Mouse (Mus musculus) embryonic facial prominence, embryonic 11.5 days (tissue): ENCODE measurements around the gene Hist1h2ab. TPM values are rescaled to one million over a fixed set of nuclear protein-coding genes. Genes with fewer than 3 reads are reported as not detected.

Experiments
- ATAC-seq: fragments of 200-750 bp; cut with Nextera tagmentation; replicated peaks from 2 replicates; pipeline ENCODE4 v1.8.0; 2017; ENCODE audit warnings: low read depth; ENCODE audit not compliant: insufficient number of reproducible peaks, low FRiP score, low TSS enrichment
- DNase-seq: peaks from one replicate; pipeline ENCODE4 v3.0.0-alpha.2; 2015; ENCODE audit warnings: low spot score
- H3K27ac ChIP-seq: fragments of 300-500 bp; sonication (generic); replicated peaks from 2 replicates; pipeline ENCODE4 v1.5.1; 2014; ENCODE audit warnings: mild to moderate bottlenecking, low read depth, low read length, control low read depth
- H3K27me3 ChIP-seq: fragments of 300-500 bp; sonication (generic); 2 replicates; pipeline ENCODE4 v1.6.1; 2014; ENCODE audit warnings: mild to moderate bottlenecking, low read length, moderate library complexity, mixed read lengths; ENCODE audit not compliant: control insufficient read depth, insufficient read depth
- H3K36me3 ChIP-seq: fragments of 300-500 bp; sonication (generic); replicated peaks from 2 replicates; pipeline ENCODE4 v1.6.1; 2014; ENCODE audit warnings: low read depth, mild to moderate bottlenecking, low read length, moderate library complexity, mixed read lengths; ENCODE audit not compliant: control insufficient read depth, insufficient read depth
- H3K4me1 ChIP-seq: fragments of 300-500 bp; sonication (generic); 2 replicates; pipeline ENCODE4 v1.6.1; 2014; ENCODE audit warnings: low read length, mixed read lengths; ENCODE audit not compliant: control insufficient read depth, insufficient read depth
- H3K4me2 ChIP-seq: fragments of 300-500 bp; sonication (generic); 2 replicates; pipeline ENCODE4 v1.6.1; 2014; ENCODE audit warnings: low read depth, mild to moderate bottlenecking, control low read depth, low read length, moderate library complexity
- H3K4me3 ChIP-seq: fragments of 300-500 bp; sonication (generic); 2 replicates; pipeline ENCODE4 v1.5.1; 2014; ENCODE audit warnings: low read depth, low read length, control low read depth
- H3K9ac ChIP-seq: fragments of 300-500 bp; sonication (generic); replicated peaks from 2 replicates; pipeline ENCODE4 v1.6.1; 2014; ENCODE audit warnings: mild to moderate bottlenecking, control low read depth, low read length
- H3K9me3 ChIP-seq: fragments of 300-500 bp; sonication (generic); replicated peaks from 2 replicates; pipeline ENCODE4 v1.6.1; 2016; ENCODE audit warnings: mild to moderate bottlenecking, low read length, inconsistent platforms, mixed read lengths; ENCODE audit not compliant: control insufficient read depth
- WGBS: fragments of 180-500 bp; shearing (Covaris S2); extraction: QIAGEN DNeasy Blood & Tissue Kit; methylation state at CpG from one replicate; pipeline ENCODE4 v1.1.7; 2014; 5-methylcytosine and 5-hydroxymethylcytosine counted together
- polyA plus RNA-seq: library from polyadenylated mRNA; unstranded; fragments of >200 nt; fragmentation: Nextera tagmentation; extraction: Ambion mirVana; gene quantifications from 2 replicates; pipeline ENCODE4 v1.2.1, GENCODE M21; 2014

Gene Hist1h2ab
- polyA plus RNA-seq, 1 experiment from 2014 or later: 48.1 TPM

DNA sequence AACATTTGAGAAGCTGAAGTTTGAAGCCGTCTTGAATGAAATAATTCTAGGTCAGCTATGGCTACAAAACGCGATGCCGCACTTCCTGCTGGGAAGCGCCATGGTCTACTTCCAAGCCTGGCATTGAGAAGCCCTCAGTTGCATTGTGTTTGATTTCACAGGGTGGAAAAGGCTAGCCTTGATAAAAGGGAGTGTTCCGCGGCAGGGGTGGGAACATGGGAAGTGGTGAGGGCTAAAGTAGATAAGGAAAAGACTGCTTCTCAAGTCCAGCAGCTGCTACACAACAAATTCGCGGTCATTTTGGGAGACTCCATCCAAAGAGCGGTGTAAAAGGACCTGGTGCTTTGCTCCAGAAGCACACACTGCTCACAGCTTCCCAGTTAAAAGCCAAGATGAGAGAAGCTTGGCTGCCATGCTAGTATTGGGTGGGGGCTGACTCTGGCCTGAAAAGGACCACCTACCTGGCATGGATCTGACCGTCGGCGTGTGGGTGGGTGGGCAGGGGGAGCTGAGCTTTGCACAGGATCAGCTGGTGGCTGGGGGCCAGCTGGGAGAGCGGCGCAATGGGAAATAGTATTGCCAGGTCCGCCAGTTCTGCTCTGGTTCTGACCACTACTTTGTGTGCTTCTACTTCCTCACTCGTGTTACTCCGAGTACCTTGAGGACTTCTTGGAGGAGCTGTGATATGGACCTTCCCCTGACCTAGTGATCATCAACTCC is 22.3 kb upstream of the Hist1h2ab start:
- no peaks in the 10 kb centered on the region for H3K36me3 ChIP-seq
- H3K9me3 ChIP-seq: no peaks in the 10 kb centered on the region
- no peak overlapping the region for H3K4me3 ChIP-seq
- ATAC-seq (no peak), DNase-seq (no peak)
- H3K4me1 ChIP-seq: no peaks in the 10 kb centered on the region
- H3K9ac ChIP-seq: no peak overlapping the region
- no peak overlapping the region for H3K4me2 ChIP-seq
- H3K27me3 ChIP-seq: no peaks in the 10 kb centered on the region
- WGBS: 87% methylated on average over 18 of the region's 18 CpGs
- no peak overlapping the region for H3K27ac ChIP-seq

DNA sequence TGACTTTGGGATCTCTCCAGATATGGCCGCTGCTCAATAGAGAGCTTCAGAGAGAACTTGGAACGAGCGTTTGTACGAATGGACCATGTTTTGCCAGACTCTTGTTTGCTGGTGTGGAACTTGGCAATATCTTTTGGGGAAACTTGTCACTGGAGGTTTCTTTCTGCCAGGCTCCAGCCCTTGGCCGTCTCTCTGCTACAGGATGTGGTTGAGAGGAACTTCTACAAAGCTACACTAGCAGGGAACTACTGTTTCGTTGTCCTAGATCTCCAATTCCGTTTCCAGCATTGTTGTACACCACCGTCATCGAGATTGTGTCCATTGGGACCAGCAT is 21.8 kb upstream of the Hist1h2ab start:
- Histone ChIP-seq H3K9me3 (no peaks in the 10 kb centered on the region), H3K27ac (no peak overlapping the region), H3K4me2 (no peak overlapping the region), H3K4me1 (no peaks in the 10 kb centered on the region), H3K4me3 (no peak overlapping the region), H3K27me3 (no peaks in the 10 kb centered on the region), H3K36me3 (no peaks in the 10 kb centered on the region), H3K9ac (no peak overlapping the region)
- WGBS: 95% methylated on average over 9 of the region's 9 CpGs
- DNase-seq (no peak), ATAC-seq (no peak)

DNA sequence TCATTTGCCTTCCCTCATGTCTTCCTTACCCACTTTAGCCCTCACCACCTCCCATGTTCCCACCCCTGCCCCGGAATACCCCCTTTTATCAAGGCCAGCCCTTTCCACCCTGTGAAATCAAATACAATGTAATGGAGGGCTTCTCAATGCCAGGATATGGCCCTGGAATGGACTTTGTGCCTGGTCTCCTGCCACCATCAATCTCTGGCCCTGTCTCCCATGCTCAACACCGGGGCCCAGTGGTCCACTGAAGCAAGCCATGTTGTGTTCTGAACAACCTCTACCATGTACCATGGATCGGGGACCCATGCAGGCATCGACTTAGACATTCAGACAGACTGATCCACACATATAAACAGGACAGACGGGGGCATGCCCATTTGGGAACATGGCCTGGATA is 21.2 kb upstream of the Hist1h2ab start:
- 91% methylated on average over 5 of the region's 5 CpGs for WGBS
- no peak overlapping the region for H3K4me2 ChIP-seq
- H3K4me1 ChIP-seq: no peaks in the 10 kb centered on the region
- no peak overlapping the region for H3K4me3 ChIP-seq
- no peaks in the 10 kb centered on the region for H3K9me3 ChIP-seq
- H3K36me3 ChIP-seq: no peaks in the 10 kb centered on the region
- no peak overlapping the region for H3K9ac ChIP-seq
- H3K27me3 ChIP-seq: no peaks in the 10 kb centered on the region
- DNase-seq (no peak), ATAC-seq (no peak)
- H3K27ac ChIP-seq: no peak overlapping the region

DNA sequence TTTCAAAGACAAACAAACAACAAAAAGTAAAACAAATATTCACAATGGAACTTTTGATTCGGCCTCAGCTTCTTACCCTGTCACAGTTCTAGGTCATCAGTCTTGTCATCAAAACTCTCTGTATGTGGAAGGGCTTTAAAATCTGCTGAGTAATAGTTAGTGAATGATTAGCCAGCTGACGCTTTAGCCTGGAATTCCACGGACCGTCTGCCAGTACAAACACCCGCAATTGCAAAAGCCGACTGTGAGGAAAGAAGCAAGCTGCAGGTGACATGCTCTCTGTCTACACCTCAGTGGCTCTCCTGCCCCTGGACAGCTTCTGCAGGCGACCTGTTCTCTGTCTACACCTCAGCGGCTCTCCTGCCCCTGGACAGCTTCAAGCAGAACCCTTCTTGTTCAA is 20.4 kb upstream of the Hist1h2ab start:
- H3K27ac ChIP-seq: no peak overlapping the region
- no peak for DNase-seq

DNA sequence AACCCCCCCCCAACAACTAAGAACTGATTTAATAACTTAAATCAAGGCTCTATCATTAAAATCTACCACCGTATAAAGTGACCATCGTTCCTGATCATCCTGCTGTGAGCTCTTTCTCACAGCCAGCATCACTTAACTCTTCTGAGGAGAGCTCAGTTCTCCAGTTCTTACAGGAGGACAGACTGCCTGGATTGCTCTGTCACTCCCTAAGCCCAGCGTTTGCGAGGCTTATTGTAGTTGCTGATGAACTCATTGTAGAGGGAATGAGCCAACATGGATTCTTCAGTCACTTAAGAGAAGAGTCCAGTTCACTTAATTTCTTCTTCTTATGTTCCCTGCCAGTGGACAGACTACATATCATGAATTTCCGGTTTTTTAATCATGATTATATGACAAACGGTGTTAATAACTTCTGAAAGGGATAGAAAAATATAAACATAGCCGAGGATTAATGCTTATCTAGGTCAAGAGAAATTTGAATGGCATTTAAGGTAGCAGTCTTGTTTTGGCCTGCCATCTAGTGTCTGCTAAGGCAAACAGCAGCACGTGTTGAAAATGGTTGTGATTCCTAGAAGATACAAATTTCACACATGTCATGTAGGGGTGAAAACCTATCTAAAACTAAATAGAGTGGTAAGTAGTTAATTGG is 18.6 kb upstream of the Hist1h2ab start:
- WGBS: 26% methylated on average over 8 of the region's 8 CpGs

More for the DNA sequence above, 20.4 kb upstream of the Hist1h2ab start:
- Histone ChIP-seq H3K4me2 (no peak overlapping the region), H3K9me3 (no peaks in the 10 kb centered on the region), H3K27me3 (no peaks in the 10 kb centered on the region), H3K36me3 (no peaks in the 10 kb centered on the region), H3K4me1 (no peaks in the 10 kb centered on the region), H3K9ac (no peak overlapping the region), H3K4me3 (no peak overlapping the region)
- 53% methylated on average over 8 of the region's 8 CpGs for WGBS
- ATAC-seq: no peak

DNA sequence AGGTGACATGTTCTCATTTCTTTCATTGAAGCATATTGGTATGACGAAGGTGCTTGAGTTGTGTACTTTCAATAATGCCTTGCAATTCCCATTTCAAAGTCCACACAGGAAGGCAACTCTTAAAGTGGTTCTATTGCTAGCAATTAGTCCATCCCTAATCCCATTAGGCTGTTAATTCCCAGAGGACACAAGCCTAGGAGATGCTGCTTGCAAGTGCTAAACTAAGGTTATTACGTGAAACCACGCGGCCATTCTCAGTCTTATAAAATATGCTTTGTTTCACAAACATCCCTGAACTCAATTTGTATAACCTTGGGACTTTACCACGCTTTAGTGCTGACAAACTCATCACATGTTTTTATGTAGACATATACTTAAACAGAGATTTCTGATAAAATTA is 13.8 kb upstream of the Hist1h2ab start:
- WGBS: 77% methylated on average over 5 of the region's 5 CpGs
- H3K9me3 ChIP-seq: no peaks in the 10 kb centered on the region
- DNase-seq: no peak
- H3K27me3 ChIP-seq: no peaks in the 10 kb centered on the region
- H3K4me1 ChIP-seq: no peaks in the 10 kb centered on the region
- no peak for ATAC-seq
- no peak overlapping the region for H3K27ac ChIP-seq
- H3K9ac ChIP-seq: no peak overlapping the region
- no peak overlapping the region for H3K4me2 ChIP-seq
- no peaks in the 10 kb centered on the region for H3K36me3 ChIP-seq
- no peak overlapping the region for H3K4me3 ChIP-seq

More for the DNA sequence above, 18.6 kb upstream of the Hist1h2ab start:
- H3K4me2 ChIP-seq: no peak overlapping the region
- H3K9ac ChIP-seq: no peak overlapping the region
- H3K27ac ChIP-seq: no peak overlapping the region
- H3K36me3 ChIP-seq: no peaks in the 10 kb centered on the region
- H3K4me1 ChIP-seq: no peaks in the 10 kb centered on the region
- H3K4me3 ChIP-seq: no peak overlapping the region
- ATAC-seq (no peak), DNase-seq (peak; percentile 70)
- H3K27me3 ChIP-seq: no peaks in the 10 kb centered on the region
- H3K9me3 ChIP-seq: no peaks in the 10 kb centered on the region

DNA sequence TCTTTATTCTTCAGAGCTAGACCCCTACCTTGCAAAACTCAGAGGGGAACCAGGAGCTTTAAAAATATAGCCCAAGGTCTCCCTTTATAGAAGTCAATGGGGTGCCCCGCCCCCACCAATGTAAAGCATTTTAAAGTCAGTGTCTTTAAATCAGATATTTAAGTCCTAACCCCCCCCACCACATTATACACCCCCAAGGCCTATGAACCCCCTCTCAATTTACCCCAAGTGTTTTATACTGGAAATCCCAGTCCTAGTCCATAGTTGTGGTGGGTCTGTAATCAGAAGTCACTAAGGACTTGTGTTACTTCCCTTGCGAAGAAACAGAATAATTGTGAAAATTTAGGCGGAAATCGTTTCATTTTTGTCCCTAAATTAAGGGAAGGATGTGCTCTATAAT is 12.9 kb upstream of the Hist1h2ab start:
- ATAC-seq (no peak), DNase-seq (peak; percentile 42)
- H3K36me3 ChIP-seq: no peaks in the 10 kb centered on the region
- no peaks in the 10 kb centered on the region for H3K4me1 ChIP-seq
- no peak overlapping the region for H3K4me3 ChIP-seq
- H3K4me2 ChIP-seq: no peak overlapping the region
- WGBS: 22% methylated on average over 4 of the region's 4 CpGs
- peak overlapping the region; percentile 87; the same call in 1 of the 2 replicates for H3K9ac ChIP-seq
- peak overlapping the region; percentile 99 for H3K27ac ChIP-seq
- H3K9me3 ChIP-seq: no peaks in the 10 kb centered on the region
- H3K27me3 ChIP-seq: no peaks in the 10 kb centered on the region

DNA sequence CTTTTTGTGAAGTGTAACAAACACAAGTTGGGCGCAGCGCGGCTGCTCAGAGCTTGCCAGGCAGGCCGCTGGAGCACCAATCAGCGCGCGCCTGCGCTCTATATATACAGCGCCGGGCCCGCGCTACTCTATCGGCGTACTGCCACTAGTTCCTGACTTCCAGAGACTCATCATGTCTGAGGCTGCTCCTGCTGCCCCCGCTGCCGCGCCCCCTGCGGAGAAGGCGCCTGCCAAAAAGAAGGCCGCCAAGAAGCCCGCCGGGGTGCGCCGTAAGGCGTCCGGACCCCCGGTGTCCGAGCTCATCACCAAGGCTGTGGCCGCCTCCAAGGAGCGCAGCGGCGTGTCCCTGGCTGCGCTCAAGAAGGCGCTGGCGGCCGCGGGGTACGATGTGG is 12.3 kb upstream of the Hist1h2ab start, which contains the start of gene Hist1h1c:
Hist1h1c (plus strand) TSS at position 132 of the 392 bp plus-strand sequence.
- H3K36me3 ChIP-seq: no peaks in the 10 kb centered on the region
- no peaks in the 10 kb centered on the region for H3K4me1 ChIP-seq
- H3K9me3 ChIP-seq: no peaks in the 10 kb centered on the region
- H3K4me2 ChIP-seq: peak within 1 kb of the TSS; percentile 90
- H3K27ac ChIP-seq: peak within 1 kb of the TSS; percentile 99
- DNase-seq: peak; percentile 94
- H3K27me3 ChIP-seq: no peaks in the 10 kb centered on the region
- under 1% methylated on average over 30 of the region's 38 CpGs for WGBS
- peak within 1 kb of the TSS; percentile 87 for H3K9ac ChIP-seq
- ATAC-seq: peak; percentile 96
- peak within 1 kb of the TSS; percentile 56 for H3K4me3 ChIP-seq
